Mouse (Mus musculus) ES-Bruce4 (cell line): ENCODE data around the gene Pcp4l1. TPM values are rescaled to one million over a fixed set of nuclear protein-coding genes. Genes with fewer than 3 reads are reported as not detected.

Experiments used
- H3K27ac ChIP-seq: 2 replicates; pipeline ENCODE4 v1.5.1; 2012; ENCODE audit warnings: low read length, inconsistent platforms; ENCODE audit not compliant: insufficient read depth
- H3K27me3 ChIP-seq: 2 replicates; pipeline ENCODE4 v1.6.1; 2012; ENCODE audit warnings: mild to moderate bottlenecking, low read length, inconsistent platforms; ENCODE audit not compliant: control insufficient read depth, poor library complexity, insufficient read depth, severe bottlenecking
- H3K36me3 ChIP-seq: 2 replicates; pipeline ENCODE4 v1.6.1; 2012; ENCODE audit warnings: inconsistent platforms, mild to moderate bottlenecking, low read length, moderate library complexity; ENCODE audit not compliant: control insufficient read depth, poor library complexity, insufficient read depth, severe bottlenecking
- H3K4me1 ChIP-seq: one replicate; pipeline ENCODE4 v1.8.1; 2011; ENCODE audit warnings: low read length; ENCODE audit not compliant: control insufficient read depth, insufficient read depth
- H3K4me3 ChIP-seq: 2 replicates; pipeline ENCODE4 v1.5.1; 2011; ENCODE audit warnings: low read depth, mild to moderate bottlenecking, low read length
- H3K9ac ChIP-seq: 2 replicates; pipeline ENCODE4 v1.6.1; 2012; ENCODE audit warnings: low read depth, mild to moderate bottlenecking, inconsistent platforms; ENCODE audit not compliant: poor library complexity, severe bottlenecking
- H3K9me3 ChIP-seq: replicated peaks from 2 replicates; pipeline ENCODE4 v1.6.1; 2012; ENCODE audit warnings: mild to moderate bottlenecking, low read length, inconsistent platforms; ENCODE audit not compliant: control insufficient read depth, poor library complexity, insufficient read depth, severe bottlenecking
- CTCF ChIP-seq: IDR thresholded peaks from one replicate; pipeline ENCODE4 v1.8.1; 2011; ENCODE audit warnings: low read depth, low read length
- EP300 ChIP-seq: IDR thresholded peaks from 2 replicates; pipeline ENCODE4 v1.6.1; 2011; ENCODE audit warnings: low read depth, low read length; ENCODE audit not compliant: insufficient read depth
- POLR2A ChIP-seq: IDR thresholded peaks from one replicate; pipeline ENCODE4 v1.8.1; 2011; ENCODE audit warnings: low read length; ENCODE audit not compliant: insufficient read depth
- polyA plus RNA-seq: library from polyadenylated mRNA; stranded (reverse); fragments of >200 nt; gene quantifications from 2 replicates; pipeline ENCODE4 v1.2.4, GENCODE M21; 2011; ENCODE audit warnings: low read depth; ENCODE audit not compliant: missing spikeins, insufficient read depth, insufficient read length

Pcp4l1 gene
- polyA plus RNA-seq, 1 experiment: 0.37 TPM

- no peaks in the 10 kb centered on the region for H3K27me3 ChIP-seq
- H3K4me1 ChIP-seq: peaks cover 4% of the 10 kb centered on the region
- no peak overlapping the region for H3K9ac ChIP-seq
- H3K9me3 ChIP-seq: no peaks in the 10 kb centered on the region
- peaks cover 20% of the 10 kb centered on the region for H3K36me3 ChIP-seq
- no peak for TF ChIP-seq EP300
- H3K4me3 ChIP-seq: no peak overlapping the region
- H3K27ac ChIP-seq: no peak overlapping the region
These were observed 35.8 kb upstream of the Pcp4l1 start for GRCm38 (mm10) chr1:171231844-171232243.

GRCm38 (mm10) chr1:171230215-171230614 lies 34.1 kb upstream of the Pcp4l1 start:
- H3K27me3 ChIP-seq: no peaks in the 10 kb centered on the region
- TF ChIP-seq POLR2A (no peak), EP300 (no peak), CTCF (no peak)
- no peak overlapping the region for H3K27ac ChIP-seq

GRCm38 (mm10) chr1:171229750-171230149 lies 33.7 kb upstream of the Pcp4l1 start:
- no peak overlapping the region for H3K9ac ChIP-seq
- peaks cover 2% of the 10 kb centered on the region; the same call in 1 of the 2 replicates for H3K36me3 ChIP-seq
- peaks cover 7% of the 10 kb centered on the region for H3K4me1 ChIP-seq
- H3K4me3 ChIP-seq: no peak overlapping the region
- no peaks in the 10 kb centered on the region for H3K27me3 ChIP-seq
- H3K9me3 ChIP-seq: no peaks in the 10 kb centered on the region
- TF ChIP-seq POLR2A: no peak
- TF ChIP-seq EP300: no peak
- TF ChIP-seq CTCF: no peak
- no peak overlapping the region for H3K27ac ChIP-seq

More at GRCm38 (mm10) chr1:171230215-171230614, 34.1 kb upstream of the Pcp4l1 start:
- Histone ChIP-seq H3K36me3 (peaks cover 7% of the 10 kb centered on the region), H3K4me3 (no peak overlapping the region), H3K9me3 (no peaks in the 10 kb centered on the region), H3K4me1 (peaks cover 5% of the 10 kb centered on the region), H3K9ac (no peak overlapping the region)

- no peak overlapping the region for H3K4me3 ChIP-seq
- H3K27ac ChIP-seq: no peak overlapping the region
- H3K27me3 ChIP-seq: no peaks in the 10 kb centered on the region
- H3K4me1 ChIP-seq: peaks cover 7% of the 10 kb centered on the region
- H3K9ac ChIP-seq: no peak overlapping the region
- H3K36me3 ChIP-seq: no peaks in the 10 kb centered on the region
- no peaks in the 10 kb centered on the region for H3K9me3 ChIP-seq
- TF ChIP-seq CTCF (no peak), POLR2A (no peak), EP300 (no peak)
These were observed 31.8 kb upstream of the Pcp4l1 start for GRCm38 (mm10) chr1:171227879-171228278.

- H3K9me3 ChIP-seq: no peaks in the 10 kb centered on the region
- no peak overlapping the region for H3K4me3 ChIP-seq
- TF ChIP-seq EP300: 0 out of 2 replicates have a peak, but pooled peaks have one; percentile 8
- TF ChIP-seq CTCF: no peak
- no peak for TF ChIP-seq POLR2A
- H3K4me1 ChIP-seq: peaks cover 7% of the 10 kb centered on the region
- no peaks in the 10 kb centered on the region for H3K36me3 ChIP-seq
- H3K9ac ChIP-seq: no peak overlapping the region
- no peak overlapping the region for H3K27ac ChIP-seq
- H3K27me3 ChIP-seq: no peaks in the 10 kb centered on the region
These were observed 30.7 kb upstream of the Pcp4l1 start for GRCm38 (mm10) chr1:171226780-171227179.

GRCm38 (mm10) chr1:171224857-171225256 lies 28.8 kb upstream of the Pcp4l1 start, which contains the start of gene Apoa2:
TSS of gene Apoa2 (plus strand) at chr1:171225054.
- H3K27ac ChIP-seq: no peak within 1 kb of the TSS
- peaks cover under 1% of the 10 kb centered on the region; the same call in 1 of the 2 replicates for H3K36me3 ChIP-seq
- H3K4me1 ChIP-seq: peaks cover 9% of the 10 kb centered on the region
- H3K27me3 ChIP-seq: no peaks in the 10 kb centered on the region
- no peak for TF ChIP-seq EP300
- TF ChIP-seq POLR2A: no peak
- TF ChIP-seq CTCF: no peak
- H3K4me3 ChIP-seq: no peak within 1 kb of the TSS
- H3K9ac ChIP-seq: no peak within 1 kb of the TSS
- H3K9me3 ChIP-seq: no peaks in the 10 kb centered on the region
